Mouse (Mus musculus): ENCODE results near the gene Gm7544.
A peak's percentile ranks its signal among the peaks of the same experiment; 100 is the strongest.
"Not testable (repeated sequence)": the region's sequence is repeated elsewhere in the genome, so short reads cannot be mapped to it uniquely, and the experiment has no call there.

Gm7544 gene

DNA sequence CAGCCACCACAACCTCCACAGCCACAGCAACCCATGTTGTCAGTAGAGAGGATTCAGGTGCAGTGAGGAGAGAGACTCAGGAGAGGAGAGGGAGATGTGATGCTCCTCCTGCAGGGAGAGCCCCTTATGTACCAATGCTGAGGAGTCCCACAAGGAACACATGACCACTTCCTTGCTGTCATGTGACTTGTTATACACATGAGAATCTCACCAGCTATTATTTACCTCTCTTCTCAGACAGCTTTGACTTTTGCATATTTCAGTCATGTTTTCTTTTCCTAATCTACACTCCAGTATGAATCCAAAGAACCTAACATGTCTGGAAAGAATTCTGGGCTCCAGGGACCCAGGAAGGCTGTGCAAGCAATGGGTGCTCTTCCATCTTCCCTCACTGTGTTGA is at the start of gene Gm7544:
TSS of gene Gm7544 (minus strand) at position 101 of the 400 bp plus-strand sequence.
- not testable (repeated sequence) for DNase-seq

DNA sequence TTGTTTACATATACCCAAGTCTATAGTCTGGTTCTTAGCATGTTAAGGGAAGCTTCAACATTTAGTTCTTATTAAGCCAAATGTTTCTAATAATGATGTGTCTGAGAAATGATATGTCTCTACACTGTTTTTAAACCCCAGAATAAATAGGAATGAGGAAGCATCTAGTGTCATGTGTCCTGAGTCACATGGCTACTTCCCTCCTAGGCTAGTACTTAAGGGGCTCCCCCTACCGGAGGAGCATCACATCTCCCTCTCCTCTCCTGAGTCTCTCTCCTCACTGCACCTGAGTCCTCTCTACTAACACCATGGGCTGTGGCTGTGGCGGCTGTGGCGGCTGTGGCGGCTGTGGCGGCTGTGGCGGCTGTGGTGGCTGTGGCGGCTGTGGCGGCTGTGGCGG is 44.5 kb upstream of the Gm7544 start, which contains the start of gene Gm47959:
TSS of gene Gm47959 (plus strand) at position 243 of the 400 bp plus-strand sequence.
- not testable (repeated sequence) for DNase-seq

DNA sequence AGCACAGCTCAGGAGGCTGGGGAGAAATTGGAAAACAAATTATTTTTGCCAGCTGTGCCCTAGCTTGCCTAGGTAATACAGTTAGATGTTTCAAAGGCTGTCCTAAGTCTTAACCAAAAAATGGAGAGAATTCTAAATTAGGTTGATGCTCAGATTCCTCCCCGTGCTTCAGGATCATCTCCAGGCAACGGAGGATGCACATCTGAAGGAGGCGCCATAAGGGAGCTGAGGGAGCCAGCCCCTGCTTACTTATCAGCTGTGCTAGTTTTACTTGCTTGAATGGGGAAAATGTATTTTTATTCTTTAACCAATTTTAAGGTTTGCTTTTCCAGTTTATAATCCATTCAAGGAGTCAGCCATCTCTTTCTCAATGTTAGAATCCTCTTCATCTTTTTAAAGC is 38.1 kb upstream of the Gm7544 start:
- no peak for DNase-seq

DNA sequence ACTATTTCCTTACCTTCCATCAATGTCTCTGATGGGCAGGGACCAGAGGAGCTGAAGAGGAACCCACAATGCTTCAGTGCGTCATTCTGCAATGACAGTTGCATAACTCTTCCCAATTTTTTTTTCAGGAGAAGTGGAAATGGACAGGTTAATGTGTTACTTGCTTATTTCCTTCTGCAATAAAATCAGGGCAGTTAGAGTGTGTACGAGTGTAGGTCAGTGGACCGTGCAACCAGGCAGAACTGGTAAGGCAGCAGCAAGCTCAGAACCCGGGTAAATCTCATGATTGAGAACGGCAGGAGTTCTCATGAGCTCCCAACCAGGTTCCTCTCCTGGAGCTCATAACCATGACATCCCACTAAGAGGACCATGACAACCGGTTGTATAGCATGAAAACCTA is 36.3 kb upstream of the Gm7544 start:
- no peak for DNase-seq

DNA sequence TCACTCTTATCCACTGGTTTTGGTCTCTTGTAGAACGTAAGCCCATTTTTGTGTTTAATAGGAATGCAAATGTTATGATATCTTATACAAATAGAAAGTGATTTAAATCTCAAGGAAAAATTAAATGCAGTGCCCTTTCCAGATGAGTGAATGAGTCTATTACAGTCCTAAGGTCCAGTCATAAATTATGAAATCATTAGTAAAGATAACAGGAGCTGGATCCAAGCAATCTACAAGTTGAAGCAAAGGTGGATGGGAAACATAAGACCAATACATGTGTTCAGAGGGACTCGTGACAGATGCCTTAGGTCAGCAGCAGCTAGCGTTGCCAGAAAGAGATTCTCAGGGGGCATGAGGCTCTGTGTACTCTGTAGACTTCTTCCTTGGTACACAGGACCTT is 35.8 kb upstream of the Gm7544 start:
- no peak for DNase-seq

DNA sequence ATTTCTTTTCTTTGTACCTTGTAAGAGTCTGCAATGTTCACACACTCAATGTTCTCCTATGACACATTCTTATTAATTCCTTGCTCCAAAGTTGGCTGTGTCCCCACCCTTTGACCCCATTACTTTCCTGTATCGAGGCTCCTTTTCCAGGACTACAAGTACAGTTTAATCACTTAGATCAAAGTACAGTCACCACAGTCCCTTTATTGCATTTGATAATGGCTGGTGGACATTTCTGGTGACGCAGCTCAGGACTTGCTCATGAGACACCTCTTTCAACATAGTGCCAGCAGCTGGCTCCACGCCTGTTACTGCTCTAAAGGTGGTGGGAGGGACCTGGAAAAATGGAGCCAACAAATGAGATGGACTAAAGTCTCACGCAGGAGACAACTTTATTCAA is 35.2 kb upstream of the Gm7544 start:
- DNase-seq, result no peak

DNA sequence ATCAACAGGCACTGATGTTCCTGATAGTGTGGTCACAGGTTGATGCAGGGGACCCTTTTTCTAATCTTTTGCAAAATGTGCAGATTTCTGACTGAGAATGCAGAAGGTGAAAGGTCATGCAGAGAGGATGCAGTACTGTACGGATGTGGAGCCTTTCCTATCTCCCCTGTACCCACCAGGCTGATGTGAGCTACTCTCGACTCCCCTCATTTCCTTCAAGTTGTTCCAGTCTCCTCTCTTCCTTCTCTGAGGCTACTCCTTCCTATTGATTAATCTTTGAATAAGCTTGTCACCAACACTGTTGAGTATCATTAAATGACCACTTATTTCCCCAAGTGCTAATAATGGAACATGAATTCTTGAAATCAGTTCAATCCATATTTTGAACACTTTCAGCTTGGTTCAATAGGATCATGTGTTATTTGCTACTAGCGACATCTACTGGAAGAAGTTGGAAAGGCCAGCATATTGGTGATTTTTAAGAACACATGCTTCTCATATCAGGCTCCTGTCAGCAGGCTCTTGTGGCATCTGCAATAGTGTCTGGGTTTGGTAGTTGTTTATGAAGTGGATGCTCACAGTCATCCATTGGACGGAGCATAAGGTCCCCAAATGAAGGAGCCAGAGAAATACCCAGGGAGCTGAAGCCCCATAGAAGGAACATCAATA is 31.9 kb upstream of the Gm7544 start:
- DNase-seq, result peak; percentile 93

DNA sequence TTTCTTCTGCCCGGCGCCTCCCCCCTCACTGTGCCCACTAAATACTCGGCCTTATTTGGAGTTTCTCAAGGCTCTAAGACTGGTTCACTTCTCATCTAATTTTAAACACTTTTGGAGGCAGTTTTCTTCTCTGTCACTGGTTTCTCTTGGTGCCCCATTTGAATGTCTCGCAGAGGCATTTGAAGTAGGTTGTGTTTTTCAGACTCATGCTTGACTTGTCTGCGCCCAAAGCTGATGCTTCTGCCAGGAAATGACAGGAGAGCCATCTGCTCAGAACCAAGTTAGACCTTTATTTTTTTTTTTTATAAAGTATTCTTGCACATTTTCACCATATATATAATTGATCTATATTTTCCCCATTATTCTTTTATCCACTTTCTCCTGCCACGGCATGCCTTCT is 30.9 kb upstream of the Gm7544 start:
- no peak for DNase-seq

DNA sequence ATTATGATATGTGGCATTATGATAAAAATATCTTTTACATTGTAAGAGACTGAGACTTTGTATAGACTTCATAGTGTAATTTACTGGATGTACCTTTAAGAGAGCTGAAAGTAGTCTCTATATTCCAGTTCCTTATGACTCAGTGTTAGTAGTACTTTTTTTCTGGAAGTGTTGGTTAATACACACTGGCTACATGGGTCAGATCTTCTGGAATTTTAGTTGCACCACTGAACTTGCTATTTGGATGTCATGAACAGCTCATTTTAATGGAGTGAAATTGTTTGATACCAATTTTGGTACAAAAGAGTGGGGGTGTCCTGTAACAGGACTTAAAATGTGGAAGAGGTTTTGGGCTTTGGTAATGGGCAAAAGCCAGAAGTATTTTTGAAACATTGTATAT is 22.0 kb upstream of the Gm7544 start:
- DNase-seq, result no peak

DNA sequence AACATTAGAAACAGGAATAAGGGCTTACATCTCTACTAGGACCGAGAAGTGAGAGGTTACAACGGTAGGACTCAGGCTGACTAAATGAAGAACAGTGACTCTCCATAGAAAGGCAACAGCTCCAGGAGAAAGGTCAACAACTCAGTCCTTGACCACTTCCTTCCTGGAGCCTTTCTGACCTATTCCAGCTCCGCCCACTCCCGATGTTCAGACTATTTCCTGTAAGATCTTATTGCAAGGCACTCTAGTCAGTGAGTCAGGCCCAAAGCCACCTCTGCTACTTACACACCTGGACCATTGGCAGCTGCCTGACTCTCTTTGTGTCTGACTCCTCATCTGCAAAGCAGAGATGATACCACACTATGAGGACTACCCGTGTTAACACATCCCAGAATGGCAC is 19.9 kb upstream of the Gm7544 start:
- peak; percentile 81 for DNase-seq

DNA sequence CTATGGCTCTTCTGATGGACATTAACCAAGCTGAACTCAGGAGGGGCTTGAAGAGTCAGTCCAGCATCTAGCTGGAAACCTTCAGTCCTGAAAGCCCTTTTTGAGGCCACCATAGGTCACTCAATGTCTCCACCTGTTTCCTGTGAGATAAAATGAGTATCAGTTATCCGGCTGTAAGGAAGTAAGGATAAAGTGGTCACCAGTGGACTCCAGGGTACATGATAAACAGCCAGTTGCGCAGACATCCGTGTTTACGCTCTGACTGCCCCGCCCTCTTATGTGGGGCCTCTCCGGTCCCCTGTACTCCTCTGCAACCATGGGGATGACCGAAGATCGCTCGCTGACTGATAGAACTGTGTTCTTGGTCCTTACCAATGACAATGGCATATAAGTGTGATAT is 18.5 kb upstream of the Gm7544 start:
- DNase-seq, result peak; percentile 76

DNA sequence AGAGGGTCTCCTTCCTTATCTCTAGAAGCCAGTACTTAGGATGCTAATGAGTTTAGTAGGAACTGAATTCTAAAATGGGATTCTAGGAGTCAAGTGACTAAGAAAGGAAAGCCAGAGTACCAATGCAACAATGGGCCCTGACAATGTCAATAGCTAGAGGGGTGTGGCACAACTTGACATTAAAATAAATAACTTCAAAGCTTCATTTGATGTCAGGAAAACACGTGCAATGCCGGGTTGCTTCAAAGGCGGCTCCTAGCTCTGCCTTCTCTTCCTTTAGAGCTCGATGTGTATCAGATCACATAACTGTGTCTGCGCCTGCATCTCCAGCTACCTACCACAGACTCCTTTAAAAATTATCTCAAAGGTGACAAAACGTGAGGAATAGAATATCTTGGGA is 18.1 kb upstream of the Gm7544 start:
- peak; percentile 63 for DNase-seq

DNA sequence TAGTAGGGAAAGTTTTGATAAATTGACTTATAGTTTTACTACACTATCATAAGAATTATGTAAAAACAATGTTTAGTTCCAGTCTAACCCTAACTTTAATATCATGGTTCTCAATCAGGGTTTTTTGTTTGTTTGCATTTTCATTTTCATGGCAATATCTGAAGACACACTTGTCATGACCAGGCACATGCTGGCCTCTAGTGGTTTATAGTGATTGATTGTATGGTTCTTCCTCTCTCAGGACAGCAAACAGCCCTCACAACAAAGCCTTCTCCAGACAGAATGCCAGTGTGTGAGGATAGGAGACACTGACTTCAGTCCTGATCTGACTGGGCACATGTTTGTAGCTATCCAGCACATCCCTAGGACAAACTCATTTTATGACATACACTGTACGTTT is 17.4 kb upstream of the Gm7544 start:
- peak; percentile 63 for DNase-seq

DNA sequence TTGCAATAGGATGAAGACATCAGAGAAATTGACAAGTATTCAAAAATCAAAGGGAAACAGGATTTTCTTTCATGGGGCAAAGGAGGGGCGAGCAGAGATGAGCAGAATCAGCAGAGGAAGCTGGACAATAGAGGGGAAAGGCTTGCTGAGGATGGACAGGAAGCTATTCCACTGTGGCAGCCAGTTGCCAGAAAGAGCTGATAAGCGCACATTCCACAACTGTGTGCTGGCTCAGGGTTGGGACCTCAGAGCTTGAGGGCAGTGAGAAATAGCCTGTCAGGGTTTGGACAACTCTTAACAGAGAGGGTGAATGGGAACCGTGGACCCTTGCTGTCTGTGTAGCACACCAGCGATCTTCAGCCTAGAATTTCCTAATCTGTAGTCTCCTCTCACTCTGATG is 16.2 kb upstream of the Gm7544 start:
- peak; percentile 61 for DNase-seq

DNA sequence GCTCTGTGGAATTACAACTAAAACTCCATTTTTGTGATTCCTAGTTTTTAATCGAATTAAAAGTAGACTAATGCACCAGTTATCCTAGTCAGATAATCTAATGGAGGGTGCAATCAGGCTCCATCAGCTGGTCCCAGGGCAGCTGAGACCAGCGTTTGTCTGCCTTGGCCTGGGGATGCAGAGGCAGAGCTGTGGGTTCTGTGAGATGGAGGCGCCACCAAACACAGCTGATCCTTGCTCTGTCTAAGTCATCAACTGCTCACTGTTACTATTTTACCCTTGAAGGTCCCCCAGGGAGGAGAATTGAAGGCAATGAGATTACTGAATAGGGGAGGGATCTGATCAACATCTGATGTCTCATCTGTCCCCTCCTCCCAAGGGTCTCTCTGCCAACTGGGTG is 10.6 kb upstream of the Gm7544 start:
- DNase-seq, result no peak

DNA sequence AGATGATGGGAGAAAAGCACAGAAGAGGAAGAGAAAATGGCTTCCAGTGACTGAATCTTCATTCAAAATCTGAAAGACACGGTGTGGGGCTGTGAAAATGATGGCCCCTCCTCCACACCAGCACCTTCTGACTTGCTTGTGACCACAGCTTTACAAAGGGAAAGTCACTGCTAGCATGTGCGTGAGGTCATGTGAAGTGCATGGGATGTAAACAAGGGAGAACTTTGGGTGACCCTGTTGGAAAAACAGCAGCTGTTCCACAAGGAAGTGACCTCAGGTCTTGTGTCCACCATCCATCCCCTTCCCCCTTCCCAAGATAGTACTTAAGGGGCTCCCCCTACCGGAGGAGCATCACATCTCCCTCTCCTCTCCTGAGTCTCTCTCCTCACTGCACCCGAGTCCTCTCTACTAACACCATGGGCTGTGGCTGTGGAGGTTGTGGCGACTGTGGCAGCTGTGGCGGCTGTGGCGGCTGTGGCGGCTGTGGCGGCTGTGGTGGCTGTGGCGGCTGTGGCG is 4.1 kb upstream of the Gm7544 start, which contains the start of gene Gm47955:
TSS of gene Gm47955 (plus strand) at position 417 of the 516 bp plus-strand sequence.
- DNase-seq, result no peak

DNA sequence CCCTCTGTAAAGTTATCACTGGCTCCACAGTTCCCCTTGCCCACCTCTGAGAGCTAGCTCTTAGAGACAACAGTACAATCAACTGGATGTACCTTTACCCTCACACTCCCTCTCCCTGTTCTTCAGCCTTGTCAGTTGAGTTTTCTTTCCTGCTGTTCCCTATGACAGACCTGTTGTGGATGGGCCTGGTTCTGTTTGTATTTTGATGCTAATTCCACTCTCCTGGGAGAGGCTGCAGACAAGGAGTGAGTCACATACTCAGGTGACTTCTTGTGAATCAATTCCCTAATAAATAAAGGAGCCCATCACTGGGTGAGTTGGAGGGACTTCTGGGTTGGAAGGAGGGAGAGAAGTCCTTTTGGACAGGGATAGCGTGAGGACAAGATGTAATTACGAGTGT is 7.2 kb downstream of the Gm7544 start:
- no peak for DNase-seq

DNA sequence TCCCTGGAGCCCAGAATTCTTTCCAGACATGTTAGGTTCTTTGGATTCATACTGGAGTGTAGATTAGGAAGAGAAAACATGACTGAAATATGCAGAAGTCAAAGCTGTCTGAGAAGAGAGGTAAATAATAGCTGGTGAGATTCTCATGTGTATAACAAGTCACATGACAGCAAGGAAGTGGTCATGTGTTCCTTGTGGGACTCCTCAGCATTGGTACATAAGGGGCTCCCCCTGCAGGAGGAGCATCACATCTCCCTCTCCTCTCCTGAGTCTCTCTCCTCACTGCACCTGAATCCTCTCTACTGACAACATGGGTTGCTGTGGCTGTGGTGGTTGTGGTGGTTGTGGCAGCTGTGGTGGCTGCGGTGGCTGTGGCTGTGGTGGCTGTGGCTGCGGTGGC is 9.8 kb downstream of the Gm7544 start:
- DNase-seq, result peak; percentile 14

DNA sequence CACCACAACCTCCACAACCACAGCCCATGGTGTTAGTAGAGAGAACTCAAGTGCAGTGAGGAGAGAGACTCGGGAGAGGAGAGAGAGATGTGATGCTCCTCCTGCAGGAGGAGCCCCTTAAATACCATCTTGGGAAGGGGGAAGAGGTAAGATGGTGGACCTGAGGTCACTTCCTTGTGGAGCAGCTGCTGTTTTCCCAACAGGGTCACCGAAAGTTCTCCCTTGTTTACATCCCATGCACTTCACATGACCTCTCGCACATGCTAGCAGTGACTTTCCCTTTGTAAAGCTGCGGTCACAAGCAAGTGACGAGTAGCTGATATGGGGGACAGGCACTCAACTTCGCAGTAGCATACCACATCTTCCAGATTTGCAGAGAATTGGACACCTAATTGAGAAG is 12.5 kb downstream of the Gm7544 start, which contains the start of gene A030003K21Rik:
TSS of gene A030003K21Rik (minus strand) at position 94 of the 400 bp plus-strand sequence.
- not testable (repeated sequence) for DNase-seq

DNA sequence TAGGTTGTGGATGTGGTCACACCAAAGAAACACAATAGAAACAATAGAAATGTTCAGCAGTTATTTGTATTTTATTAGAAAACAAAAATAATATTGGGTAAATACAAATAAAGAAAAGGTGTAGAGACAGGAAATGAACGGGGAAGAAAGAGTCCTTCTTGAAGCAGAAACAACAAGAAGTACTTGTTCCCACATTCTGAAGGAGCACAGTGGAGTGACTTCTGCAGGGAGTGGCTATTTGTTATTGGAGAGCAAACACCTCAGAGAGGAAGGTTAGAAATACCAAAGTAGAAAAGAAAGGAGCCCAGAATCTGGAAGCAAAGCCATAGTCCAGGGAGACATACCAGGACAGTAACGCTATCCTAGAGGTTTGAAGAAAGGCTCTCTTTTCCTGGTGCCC is 13.3 kb downstream of the Gm7544 start:
- DNase-seq, result peak; percentile 61

DNA sequence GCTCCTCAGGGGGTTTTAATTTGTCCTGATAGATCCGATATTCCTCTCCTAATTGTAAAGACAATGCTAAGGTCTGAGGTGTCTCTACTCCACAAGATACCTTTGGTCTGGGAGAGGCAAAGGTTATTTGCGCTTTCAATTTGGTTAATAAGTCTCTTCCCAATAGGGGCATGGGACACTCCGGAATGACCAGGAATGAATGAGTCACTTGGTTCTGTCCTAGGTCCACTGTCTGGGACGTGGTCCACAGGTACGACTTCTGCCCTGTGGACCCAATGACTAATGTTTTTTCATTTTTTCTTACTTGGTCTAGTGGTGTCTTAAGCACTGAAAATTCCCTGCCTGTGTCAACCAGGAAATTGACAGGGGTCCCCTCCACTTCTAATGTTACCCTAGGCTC is 17.1 kb downstream of the Gm7544 start:
- DNase-seq, result no peak

DNA sequence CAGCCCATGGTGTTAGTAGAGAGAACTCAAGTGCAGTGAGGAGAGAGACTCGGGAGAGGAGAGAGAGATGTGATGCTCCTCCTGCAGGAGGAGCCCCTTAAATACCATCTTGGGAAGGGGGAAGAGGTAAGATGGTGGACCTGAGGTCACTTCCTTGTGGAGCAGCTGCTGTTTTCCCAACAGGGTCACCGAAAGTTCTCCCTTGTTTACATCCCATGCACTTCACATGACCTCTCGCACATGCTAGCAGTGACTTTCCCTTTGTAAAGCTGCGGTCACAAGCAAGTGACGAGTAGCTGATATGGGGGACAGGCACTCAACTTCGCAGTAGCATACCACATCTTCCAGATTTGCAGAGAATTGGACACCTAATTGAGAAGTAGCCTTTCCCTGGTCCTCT is 24.5 kb downstream of the Gm7544 start, which contains the start of gene Gm6217:
TSS of gene Gm6217 (minus strand) at position 74 of the 400 bp plus-strand sequence.
- DNase-seq, result not testable (repeated sequence)

DNA sequence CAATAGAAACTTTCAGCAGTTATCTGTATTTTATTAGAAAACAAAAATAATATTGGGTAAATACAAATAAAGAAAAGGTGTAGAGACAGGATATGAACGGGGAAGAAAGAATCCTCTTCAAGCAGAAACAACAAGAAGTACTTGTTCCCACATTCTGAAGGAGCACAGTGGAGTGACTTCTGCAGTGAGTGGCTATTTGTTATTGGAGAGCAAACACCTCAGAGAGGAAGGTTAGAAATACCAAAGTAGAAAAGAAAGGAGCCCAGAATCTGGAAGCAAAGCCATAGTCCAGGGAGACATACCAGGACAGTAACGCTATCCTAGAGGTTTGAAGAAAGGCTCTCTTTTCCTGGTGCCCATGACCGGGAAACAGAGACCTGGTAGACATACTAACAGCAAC is 25.3 kb downstream of the Gm7544 start:
- peak; percentile 59 for DNase-seq

DNA sequence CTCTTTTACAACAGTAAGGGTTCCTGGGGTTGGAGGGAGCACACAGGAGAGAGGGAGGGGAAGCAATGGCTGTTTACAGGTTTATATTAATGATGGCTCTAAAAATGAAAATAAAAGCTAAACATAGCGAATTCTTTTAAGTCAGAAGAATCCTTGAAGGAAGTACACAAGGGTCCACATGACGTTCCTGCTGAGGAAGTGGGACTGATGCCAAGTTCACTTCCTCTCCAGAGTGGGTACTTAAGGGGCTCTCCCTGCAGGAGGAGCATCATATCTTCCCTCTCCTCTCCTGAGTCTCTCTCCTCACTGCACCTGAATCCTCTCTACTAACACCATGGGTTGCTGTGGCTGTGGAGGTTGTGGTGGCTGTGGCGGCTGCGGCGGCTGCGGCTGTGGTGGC is 31.2 kb downstream of the Gm7544 start, which contains the start of gene A030014E15Rik:
TSS of gene A030014E15Rik (plus strand) at position 268 of the 400 bp plus-strand sequence.
- peak; percentile 46 for DNase-seq

DNA sequence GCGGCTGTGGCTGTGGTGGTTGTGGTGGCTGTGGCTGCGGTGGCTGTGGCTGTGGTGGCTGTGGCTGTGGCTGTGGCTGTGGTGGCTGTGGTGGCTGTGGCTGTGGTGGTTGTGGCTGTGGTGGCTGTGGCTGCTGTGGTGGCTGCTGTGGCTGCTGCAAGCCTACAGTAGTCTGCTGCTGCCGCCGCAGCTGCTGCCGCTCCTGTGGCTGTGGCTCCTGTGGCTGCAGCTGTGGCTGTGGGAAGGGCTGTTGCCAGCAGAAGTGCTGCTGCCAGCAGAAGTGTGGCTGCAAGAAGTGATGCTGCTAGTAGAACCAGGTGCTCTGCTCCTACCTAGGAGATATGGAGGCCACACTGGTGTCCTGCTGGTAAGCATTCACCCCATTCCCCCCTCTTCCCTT is 42.4 kb downstream of the Gm7544 start:
- not testable (repeated sequence) for DNase-seq
